Mouse (Mus musculus) liver, embryonic 11.5 days (tissue): Measurements from ENCODE around the gene Gm6034. TPM values are rescaled to one million over a fixed set of nuclear protein-coding genes. Genes with fewer than 3 reads are reported as not detected.
A peak's percentile ranks its signal among the peaks of the same experiment; 100 is the strongest.
"Not testable (repeated sequence)": the region's sequence is repeated elsewhere in the genome, so short reads cannot be mapped to it uniquely, and the experiment has no call there.

Source experiments
- ATAC-seq: fragments of 200-750 bp; cut with Nextera tagmentation; replicated peaks from 2 replicates; pipeline ENCODE4 v1.8.0; 2017; ENCODE audit warnings: moderate number of reproducible peaks, mild to moderate bottlenecking, moderate TSS enrichment, moderate library complexity; ENCODE audit not compliant: low FRiP score
- DNase-seq: peaks from one replicate; pipeline ENCODE4 v3.0.0-alpha.2; 2017; ENCODE audit warnings: low spot score
- H3K27ac ChIP-seq: fragments of 300-500 bp; sonication (generic); 2 replicates; pipeline ENCODE4 v1.5.1; 2014; ENCODE audit warnings: mild to moderate bottlenecking, low read depth, low read length, control low read depth
- H3K27me3 ChIP-seq: fragments of 300-500 bp; sonication (generic); replicated peaks from 2 replicates; pipeline ENCODE4 v1.6.1; 2014; ENCODE audit warnings: low read length, mixed read lengths; ENCODE audit not compliant: control insufficient read depth, insufficient read depth
- H3K36me3 ChIP-seq: fragments of 300-500 bp; sonication (generic); 2 replicates; pipeline ENCODE4 v1.6.1; 2014; ENCODE audit warnings: mild to moderate bottlenecking, low read length, moderate library complexity, mixed read lengths; ENCODE audit not compliant: control insufficient read depth, insufficient read depth
- H3K4me1 ChIP-seq: fragments of 300-500 bp; sonication (generic); replicated peaks from 2 replicates; pipeline ENCODE4 v1.6.1; 2014; ENCODE audit warnings: low read length, mixed read lengths; ENCODE audit not compliant: control insufficient read depth, insufficient read depth
- H3K4me2 ChIP-seq: fragments of 300-500 bp; sonication (generic); 2 replicates; pipeline ENCODE4 v1.6.1; 2014; ENCODE audit warnings: mild to moderate bottlenecking, control low read depth, moderate library complexity
- H3K4me3 ChIP-seq: fragments of 300-500 bp; sonication (generic); 2 replicates; pipeline ENCODE4 v1.5.1; 2014; ENCODE audit warnings: low read depth, low read length, control low read depth
- H3K9ac ChIP-seq: fragments of 300-500 bp; sonication (generic); 2 replicates; pipeline ENCODE4 v1.6.1; 2014; ENCODE audit warnings: low read depth, low read length, control low read depth
- H3K9me3 ChIP-seq: fragments of 300-500 bp; sonication (generic); 2 replicates; pipeline ENCODE4 v1.6.1; 2016; ENCODE audit warnings: low read length, inconsistent platforms, mixed read lengths; ENCODE audit not compliant: control insufficient read depth
- WGBS: fragments of 180-500 bp; shearing (Covaris S2); extraction: QIAGEN DNeasy Blood & Tissue Kit; methylation state at CpG from one replicate; pipeline ENCODE4 v1.1.7; 2014; 5-methylcytosine and 5-hydroxymethylcytosine counted together
- polyA plus RNA-seq: library from polyadenylated mRNA; unstranded; fragments of >200 nt; fragmentation: Nextera tagmentation; extraction: Ambion mirVana; gene quantifications from 2 replicates; pipeline ENCODE4 v1.2.1, GENCODE M21; 2014

Gene Gm6034
- polyA plus RNA-seq, 1 experiment from 2014 or later: not detected

- H3K4me3 ChIP-seq, H3K4me2 ChIP-seq, DNase-seq: not testable (repeated sequence)
Measured at GRCm38 (mm10) chr17:36035010-36035638, 7.6 kb upstream of the Gm6034 start.

GRCm38 (mm10) chr17:36036126-36036525 lies 6.6 kb upstream of the Gm6034 start:
- not testable (repeated sequence) for H3K36me3 ChIP-seq, H3K9me3 ChIP-seq, ATAC-seq, H3K27ac ChIP-seq, H3K27me3 ChIP-seq, H3K4me3 ChIP-seq, H3K9ac ChIP-seq, DNase-seq, H3K4me2 ChIP-seq, H3K4me1 ChIP-seq
- 82% methylated on average over 13 of the region's 13 CpGs for WGBS

More at GRCm38 (mm10) chr17:36035010-36035638, 7.6 kb upstream of the Gm6034 start:
- H3K4me1 ChIP-seq, H3K9ac ChIP-seq, H3K36me3 ChIP-seq, H3K9me3 ChIP-seq, H3K27me3 ChIP-seq: not testable (repeated sequence)
- H3K27ac ChIP-seq: 0 out of 2 replicates have a peak overlapping the region, but pooled peaks have one; percentile 19
- peak; percentile 49 for ATAC-seq
- 25% methylated on average over 3 of the region's 3 CpGs for WGBS

DNA sequence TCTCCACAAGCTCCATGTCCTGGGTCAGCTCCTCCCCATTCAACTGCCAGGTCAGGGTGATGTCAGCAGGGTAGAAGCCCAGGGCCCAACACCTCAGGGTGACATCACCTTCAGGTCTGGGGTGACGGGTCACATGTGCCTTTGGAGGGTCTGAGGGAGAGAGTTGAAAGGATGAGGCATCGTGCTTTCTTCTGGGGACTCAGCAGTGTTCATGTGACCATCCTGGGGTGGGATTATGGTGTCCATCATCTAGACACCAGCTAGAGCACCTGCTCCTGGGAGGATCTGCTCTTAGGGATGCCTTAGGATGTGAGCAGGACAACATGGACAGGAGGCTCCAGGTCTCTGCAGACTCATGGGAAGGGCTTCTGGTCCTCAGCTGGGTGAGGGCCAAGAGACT lies 2.2 kb upstream of the Gm6034 start:
- not testable (repeated sequence) for H3K36me3 ChIP-seq
- 78% methylated on average over 2 of the region's 2 CpGs for WGBS

DNA sequence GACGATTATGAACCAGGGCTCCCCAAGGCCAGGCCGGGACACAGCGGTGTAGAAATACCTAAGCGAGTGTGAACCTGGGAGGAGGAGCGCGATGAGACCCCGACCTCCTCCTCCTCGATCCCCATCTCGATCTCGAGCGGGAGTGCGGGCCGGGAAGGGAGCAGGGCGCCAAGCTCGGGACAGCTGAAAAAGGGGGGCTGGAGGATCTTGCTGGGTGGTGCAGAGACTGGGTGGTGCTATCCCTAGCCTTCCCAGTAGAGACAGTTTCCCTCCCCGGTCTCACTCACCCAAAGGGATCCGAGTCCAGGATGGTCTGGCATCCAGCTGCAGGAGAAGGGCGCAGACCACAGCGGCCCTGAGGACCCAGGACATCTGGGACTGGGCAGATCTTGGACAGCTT lies 706 bp upstream of the Gm6034 start:
- not testable (repeated sequence) for H3K36me3 ChIP-seq, H3K4me1 ChIP-seq, H3K27me3 ChIP-seq, H3K27ac ChIP-seq, DNase-seq, H3K9me3 ChIP-seq
- 2% methylated on average over 17 of the region's 19 CpGs for WGBS
- Histone ChIP-seq H3K4me3 (peak overlapping the region; percentile 51), H3K9ac (peak overlapping the region; percentile 46; the same call in 1 of the 2 replicates), H3K4me2 (peak overlapping the region; percentile 85)
- peak; percentile 53 for ATAC-seq

More for the DNA sequence above, 2.2 kb upstream of the Gm6034 start:
- not testable (repeated sequence) for H3K4me3 ChIP-seq, ATAC-seq, H3K4me2 ChIP-seq, H3K9me3 ChIP-seq, H3K27me3 ChIP-seq, H3K27ac ChIP-seq, DNase-seq, H3K4me1 ChIP-seq, H3K9ac ChIP-seq

- ATAC-seq: no peak
- Histone ChIP-seq H3K4me2 (peak overlapping the region; percentile 85), H3K9ac (peak overlapping the region; percentile 60; the same call in 1 of the 2 replicates), H3K27me3 (no peaks in the 10 kb centered on the region), H3K4me3 (peak overlapping the region; percentile 51), H3K9me3 (no peaks in the 10 kb centered on the region), H3K27ac (no peak overlapping the region), H3K4me1 (peaks cover 4% of the 10 kb centered on the region; the same call in 1 of the 2 replicates), H3K36me3 (no peaks in the 10 kb centered on the region)
- 73% methylated on average over 3 of the region's 3 CpGs for WGBS
- DNase-seq: no peak
Measured at GRCm38 (mm10) chr17:36043286-36043685, 525 bp downstream of the Gm6034 start.

DNA sequence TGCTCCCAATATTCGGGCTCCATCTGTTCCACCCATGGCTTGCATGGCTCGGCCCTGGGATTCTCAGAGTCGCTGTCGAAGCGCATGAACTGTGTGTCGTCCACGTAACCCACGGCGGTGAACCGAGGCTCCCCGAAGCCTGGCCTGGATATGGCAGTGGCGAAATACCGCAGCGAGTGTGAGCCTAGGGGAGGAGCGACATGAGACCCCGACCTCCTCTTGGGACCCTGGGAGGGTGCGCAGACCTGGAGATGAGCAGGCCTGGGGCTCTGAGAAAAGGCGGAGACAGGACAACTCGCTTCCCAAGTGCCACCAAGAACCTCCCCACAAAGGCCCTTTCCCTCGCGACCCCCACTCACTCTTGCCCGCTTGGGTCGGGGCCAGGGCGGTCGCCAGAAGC lies 15.2 kb downstream of the Gm6034 start:
- not testable (repeated sequence) for H3K9me3 ChIP-seq, ATAC-seq, H3K4me1 ChIP-seq, H3K27me3 ChIP-seq, H3K36me3 ChIP-seq, H3K9ac ChIP-seq, H3K4me3 ChIP-seq, DNase-seq, H3K4me2 ChIP-seq, H3K27ac ChIP-seq
- 86% methylated on average over 23 of the region's 25 CpGs for WGBS

GRCm38 (mm10) chr17:36058362-36058761 lies 15.6 kb downstream of the Gm6034 start, which contains the start of gene Gm11127:
TSS of gene Gm11127 (minus strand) at chr17:36058371.
- not testable (repeated sequence) for H3K4me1 ChIP-seq, H3K4me3 ChIP-seq, H3K36me3 ChIP-seq, DNase-seq, ATAC-seq, H3K9ac ChIP-seq, H3K4me2 ChIP-seq, H3K9me3 ChIP-seq, H3K27ac ChIP-seq, H3K27me3 ChIP-seq
- 45% methylated on average over 1 of the region's 1 CpGs for WGBS

DNA sequence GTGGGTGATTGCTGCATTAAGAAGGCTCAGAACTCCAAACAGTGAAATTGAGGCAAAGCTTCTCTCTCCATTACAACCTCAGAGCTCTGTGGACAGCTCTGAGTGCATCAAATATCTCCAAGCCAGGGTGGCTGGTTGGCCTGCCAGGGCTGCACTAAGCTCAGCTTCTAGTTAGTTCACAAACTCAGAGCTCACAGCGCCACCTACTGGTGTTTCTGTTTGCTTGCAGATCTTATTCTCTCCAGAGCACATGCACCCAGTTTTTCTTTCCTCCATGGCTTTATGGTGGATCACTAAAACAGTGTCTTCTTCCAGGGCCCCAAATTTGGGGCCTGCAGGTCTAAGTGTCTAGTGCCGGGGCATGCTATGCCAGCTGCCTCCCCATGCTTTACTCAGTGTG lies 18.1 kb downstream of the Gm6034 start:
- H3K27me3 ChIP-seq: no peaks in the 10 kb centered on the region
- no peak overlapping the region for H3K4me2 ChIP-seq
- no peak overlapping the region for H3K4me3 ChIP-seq
- H3K4me1 ChIP-seq: no peaks in the 10 kb centered on the region
- ATAC-seq (no peak), DNase-seq (peak; percentile 43)
- no peak overlapping the region for H3K9ac ChIP-seq
- H3K9me3 ChIP-seq: no peaks in the 10 kb centered on the region
- no peaks in the 10 kb centered on the region for H3K36me3 ChIP-seq
- WGBS: 22% methylated on average over 2 of the region's 2 CpGs
- H3K27ac ChIP-seq: no peak overlapping the region

GRCm38 (mm10) chr17:36081901-36082300 lies 39.1 kb downstream of the Gm6034 start:
- not testable (repeated sequence) for H3K9me3 ChIP-seq, H3K36me3 ChIP-seq, H3K4me2 ChIP-seq, DNase-seq, ATAC-seq, H3K9ac ChIP-seq, H3K4me1 ChIP-seq, H3K4me3 ChIP-seq, H3K27ac ChIP-seq
- peaks cover 35% of the 10 kb centered on the region for H3K27me3 ChIP-seq
